Comparison of ENCODE assay signal across 18 mouse cellular contexts in the genomic region with DNA sequence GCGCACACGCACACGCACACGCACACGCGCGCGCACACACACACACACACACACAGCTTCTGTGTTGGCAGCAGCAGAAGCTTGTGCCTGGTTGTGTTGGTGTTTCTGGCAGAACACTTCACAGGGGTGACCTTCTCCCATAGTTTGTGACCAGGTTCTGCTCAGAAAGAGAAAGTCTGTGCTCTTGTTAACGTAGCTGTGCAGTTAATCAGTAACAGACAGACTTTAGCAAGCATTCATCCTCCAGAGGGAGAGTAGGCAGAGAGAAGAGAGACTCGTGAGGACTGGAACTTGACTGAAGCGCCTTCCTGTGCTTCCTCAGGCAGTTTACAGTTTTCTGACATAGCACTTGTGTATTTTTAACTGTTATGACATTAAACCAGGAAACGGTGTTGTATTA. TPM values are rescaled to one million over a fixed set of nuclear protein-coding genes. Genes with fewer than 3 reads are reported as not detected.
A peak's percentile ranks its signal among the peaks of the same experiment; 100 is the strongest.
DNase-seq lines count a peak whose midpoint lies in the region; ATAC-seq and TF ChIP-seq lines count a peak whose summit lies in the region.
"Had no signal": no experiment of that assay in that cellular context is flagged by ENCODE, and none has a peak within 500 bp of the region (broad histone marks: within the 10 kb centered on the region; RNA-seq: fewer than 3 reads in every experiment).

No protein-coding gene starts in this region.

- no peak overlapping the region for H3K27ac ChIP-seq in liver, embryonic 11.5 days (ENCODE audit: low read depth, low read length)
- peak overlapping the region; percentile 50 for H3K27ac ChIP-seq in kidney, postnatal 0 days
- H3K27ac ChIP-seq in stomach, embryonic 14.5 days (ENCODE audit: low read length), result no peak overlapping the region
- H3K27ac ChIP-seq: embryonic facial prominence, embryonic 13.5 days; heart, embryonic 15.5 days; hindbrain, embryonic 13.5 days; limb, embryonic 12.5 days had no signal

- H3K4me1 ChIP-seq in liver, embryonic 11.5 days (replicated peaks; ENCODE audit: control insufficient read depth, insufficient read depth, low read length), result no peaks in the 10 kb centered on the region
- no peaks in the 10 kb centered on the region for H3K4me1 ChIP-seq in kidney, postnatal 0 days (replicated peaks; ENCODE audit: insufficient read depth, low read length)
- H3K4me1 ChIP-seq in stomach, embryonic 14.5 days (ENCODE audit: control insufficient read depth, insufficient read depth, low read length), result no peaks in the 10 kb centered on the region
- H3K4me1 ChIP-seq: heart, embryonic 15.5 days had no signal

- H3K4me3 ChIP-seq in liver, embryonic 11.5 days (ENCODE audit: low read depth, low read length), result no peak overlapping the region
- no peak overlapping the region for H3K4me3 ChIP-seq in kidney, postnatal 0 days (replicated peaks; ENCODE audit: low read depth, low read length)
- no peak overlapping the region for H3K4me3 ChIP-seq in stomach, embryonic 14.5 days (ENCODE audit: low read depth, low read length)
- H3K4me3 ChIP-seq: embryonic facial prominence, embryonic 13.5 days; heart, embryonic 15.5 days; hindbrain, embryonic 13.5 days; limb, embryonic 12.5 days; megakaryocyte, embryonic 14.5 days had no signal

- no peaks in the 10 kb centered on the region for H3K36me3 ChIP-seq in liver, embryonic 11.5 days (ENCODE audit: control insufficient read depth, insufficient read depth, low read length)
- H3K36me3 ChIP-seq in kidney, postnatal 0 days (ENCODE audit: insufficient read depth, low read length), result no peaks in the 10 kb centered on the region
- no peaks in the 10 kb centered on the region for H3K36me3 ChIP-seq in stomach, embryonic 14.5 days (ENCODE audit: control insufficient read depth, insufficient read depth, low read length)
- H3K36me3 ChIP-seq: embryonic facial prominence, embryonic 13.5 days; heart, embryonic 15.5 days; hindbrain, embryonic 13.5 days; limb, embryonic 12.5 days had no signal

- H3K27me3 ChIP-seq in liver, embryonic 11.5 days (replicated peaks; ENCODE audit: control insufficient read depth, insufficient read depth, low read length), result no peaks in the 10 kb centered on the region
- no peaks in the 10 kb centered on the region for H3K27me3 ChIP-seq in kidney, postnatal 0 days (ENCODE audit: insufficient read depth, low read length)
- H3K27me3 ChIP-seq in stomach, embryonic 14.5 days (ENCODE audit: control insufficient read depth, insufficient read depth, low read length), result no peaks in the 10 kb centered on the region
- H3K27me3 ChIP-seq: embryonic facial prominence, embryonic 13.5 days; heart, embryonic 15.5 days; hindbrain, embryonic 13.5 days; limb, embryonic 12.5 days had no signal

- TF ChIP-seq CTCF in kidney, postnatal 0 days (IDR thresholded peaks at IDR 0.05; ENCODE audit: low read depth), result peak; percentile 15; the same call in 1 of the 2 replicates

- peak; percentile 49; the same call in 1 of the 2 replicates for ATAC-seq in liver, embryonic 11.5 days (replicated peaks; ENCODE audit: low FRiP score)
- peak; percentile 82 for ATAC-seq in kidney, postnatal 0 days (replicated peaks; ENCODE audit: low FRiP score, low read depth)
- peak; percentile 65; the same call in 1 of the 2 replicates for ATAC-seq in stomach, embryonic 14.5 days (ENCODE audit: insufficient number of reproducible peaks, insufficient read depth, low FRiP score, low read depth)
- ATAC-seq in inflammation-experienced regulatory T-cells, adult 6 months, result no peak
- ATAC-seq: forebrain, embryonic 14.5 days had no signal

- H3K9me3 ChIP-seq in liver, embryonic 11.5 days (ENCODE audit: control insufficient read depth, low read length), result no peaks in the 10 kb centered on the region
- no peaks in the 10 kb centered on the region for H3K9me3 ChIP-seq in kidney, postnatal 0 days (replicated peaks; ENCODE audit: low read length)
- H3K9me3 ChIP-seq in stomach, embryonic 14.5 days (ENCODE audit: control insufficient read depth, low read depth, low read length), result no peaks in the 10 kb centered on the region
- H3K9me3 ChIP-seq: embryonic facial prominence, embryonic 13.5 days; heart, embryonic 15.5 days; hindbrain, embryonic 13.5 days; limb, embryonic 12.5 days; megakaryocyte, embryonic 14.5 days had no signal

- WGBS in liver, embryonic 11.5 days, result 78% methylated on average over 12 of the region's 12 CpGs
- WGBS in kidney, postnatal 0 days, result 82% methylated on average over 12 of the region's 12 CpGs
- WGBS in stomach, embryonic 14.5 days, result 74% methylated on average over 12 of the region's 12 CpGs

- no peak overlapping the region for H3K9ac ChIP-seq in liver, embryonic 11.5 days (ENCODE audit: low read depth, low read length)
- no peak overlapping the region for H3K9ac ChIP-seq in kidney, postnatal 0 days (ENCODE audit: low read depth, low read length)
- H3K9ac ChIP-seq in stomach, embryonic 14.5 days (replicated peaks; ENCODE audit: low read depth, low read length), result no peak overlapping the region
- H3K9ac ChIP-seq: embryonic facial prominence, embryonic 13.5 days; heart, embryonic 15.5 days; hindbrain, embryonic 13.5 days; limb, embryonic 12.5 days had no signal

- DNase-seq in liver, embryonic 11.5 days (ENCODE audit: low spot score), result no peak
- no peak for DNase-seq in liver
- DNase-seq in forelimb bud, embryonic 11.5 days (ENCODE audit: low read depth, low spot score), result peak; percentile 18
- DNase-seq in kidney, postnatal 0 days (ENCODE audit: low spot score), result peak; percentile 40
- DNase-seq in adrenal gland, postnatal 25 days, result no peak
- DNase-seq in thymus, postnatal 0 days (ENCODE audit: low spot score), result no peak
- DNase-seq: adrenal gland, adult 2 months; cerebellum, postnatal 25 days; right cerebral cortex, postnatal 25 days; thymus, postnatal 14 days had no signal

- H3K4me2 ChIP-seq in liver, embryonic 11.5 days, result no peak overlapping the region
- H3K4me2 ChIP-seq in kidney, postnatal 0 days (ENCODE audit: low read length), result no peak overlapping the region
- H3K4me2 ChIP-seq in stomach, embryonic 14.5 days (replicated peaks; ENCODE audit: low read depth, low read length), result no peak overlapping the region
- H3K4me2 ChIP-seq: embryonic facial prominence, embryonic 13.5 days; heart, embryonic 15.5 days; hindbrain, embryonic 13.5 days; limb, embryonic 12.5 days had no signal

RNA-seq across cellular contexts. Expression of a gene that starts 45.3 kb away (rescaled TPM):
- polyA plus RNA-seq in liver, embryonic 11.5 days (2014; fragmentation: Nextera tagmentation; extraction: Ambion mirVana), result 7.5 and 8.2 TPM in 2 replicates
- 51.0 and 63.1 TPM in 2 replicates for polyA plus RNA-seq in kidney, postnatal 0 days (2015; fragmentation: Nextera tagmentation; extraction: Ambion mirVana)
- polyA plus RNA-seq in stomach, embryonic 14.5 days (2014; fragmentation: Nextera tagmentation; extraction: Ambion mirVana), result 50.6 and 54.9 TPM in 2 replicates
- polyA plus RNA-seq in inflammation-experienced regulatory T-cells, adult 6 months (2017; shearing (Covaris generic)), result 10 to 100 TPM in 1 of 3 experiments, 1 to 10 TPM in 2; 1.3 to 34.9 (median 7.7) TPM
- 39.5 and 47.2 TPM in 2 replicates for total RNA-seq in adrenal gland, postnatal 25 days (2021)
- 52.5 and 66.3 TPM in 2 replicates for polyA plus RNA-seq in thymus, postnatal 0 days (2015; fragmentation: Nextera tagmentation; extraction: Ambion mirVana)

Comparison
In these comparisons a context has a peak if more than half of its experiments do, and no peak if none do; other contexts are left out.
1. DNase-seq: peak in forelimb bud, embryonic 11.5 days (single experiment) and kidney, postnatal 0 days (single experiment); none in liver, embryonic 11.5 days (single experiment), liver (single experiment), adrenal gland, postnatal 25 days (single experiment) and thymus, postnatal 0 days (single experiment).